Mouse (Mus musculus) activated CD4-positive, CD25-positive, alpha-beta regulatory T cell, adult 4 months (primary cell): ENCODE measurements at regions not wholly inside any gene's neighbourhood (a gene's known extent, or its start where the extent isn't known, plus 50 kb on each side); places are given as distances from the start of the nearest gene placed in this dataset.
A peak's percentile ranks its signal among the peaks of the same experiment; 100 is the strongest.

ENCODE experiments used
- ATAC-seq: one replicate; pipeline ENCODE4 v1.8.0; 2017

DNA sequence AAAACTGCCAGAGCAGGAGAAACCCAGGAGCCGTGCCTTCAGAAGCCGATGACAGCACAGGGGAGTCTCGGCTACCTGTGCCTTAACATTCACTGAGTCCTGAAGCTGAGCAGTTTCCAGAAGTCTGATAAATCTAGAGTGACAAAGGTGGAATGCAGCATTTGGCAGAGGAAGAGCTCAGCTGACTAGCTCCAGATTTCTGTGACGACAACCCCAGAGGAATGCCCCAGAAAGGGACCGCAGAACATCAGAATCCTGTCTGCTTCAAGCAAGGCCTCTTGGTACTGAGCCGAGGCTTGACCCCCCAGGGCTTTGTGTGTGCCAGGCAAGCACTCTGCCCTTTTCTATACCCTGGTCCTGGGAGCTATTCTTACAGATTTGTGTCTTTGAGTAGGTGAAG lies 119.0 kb upstream of the Irf2bp2 start:
- no peak for ATAC-seq

DNA sequence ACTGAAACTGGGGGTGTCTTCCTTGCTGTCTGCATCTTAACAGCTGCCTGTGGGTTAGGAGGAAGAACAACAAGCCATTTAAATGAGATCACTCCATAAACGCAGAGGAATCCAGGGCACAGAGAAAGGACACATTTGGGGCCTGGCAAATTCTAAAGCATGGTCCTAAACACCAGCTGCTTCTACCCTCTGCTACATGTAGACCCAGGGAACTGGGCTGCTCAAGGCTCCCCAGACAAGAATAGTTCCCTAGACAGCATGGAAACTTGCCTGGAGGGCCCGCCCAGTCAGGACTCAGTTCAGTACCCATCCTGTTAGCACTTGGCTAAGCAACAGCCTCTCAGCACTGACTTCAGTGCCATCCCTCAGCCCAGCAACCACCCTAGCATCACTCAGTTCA lies 115.2 kb upstream of the Irf2bp2 start:
- no peak for ATAC-seq

DNA sequence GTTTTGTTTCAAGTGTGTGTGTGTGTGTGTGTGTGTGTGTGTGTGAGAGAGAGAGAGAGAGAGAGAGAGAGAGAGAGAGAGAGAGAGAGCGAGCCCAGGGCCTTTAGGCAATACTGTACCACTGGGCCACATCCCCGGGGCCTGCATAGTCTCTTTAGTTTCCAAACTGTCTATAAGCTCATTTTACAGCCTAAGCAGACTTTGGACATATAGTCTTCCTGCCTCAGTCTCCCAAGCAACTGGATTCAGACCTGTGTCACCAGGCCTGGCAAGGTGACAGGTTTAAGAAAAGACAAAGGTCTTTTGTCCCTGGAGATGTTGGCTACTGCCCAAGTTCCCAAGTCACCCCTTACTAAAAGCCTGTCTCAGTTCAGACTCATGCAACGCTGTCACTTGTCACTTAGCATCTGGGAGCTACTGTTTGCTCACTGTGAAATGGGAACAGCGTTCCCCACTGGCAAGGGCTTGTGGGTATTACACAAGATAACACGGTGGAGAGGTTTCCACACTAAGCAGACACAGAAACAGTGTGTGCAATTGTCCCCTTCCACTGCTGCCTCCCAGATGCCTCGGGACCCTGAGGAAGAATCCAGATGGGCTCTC lies 113.6 kb upstream of the Irf2bp2 start:
- ATAC-seq: no peak

DNA sequence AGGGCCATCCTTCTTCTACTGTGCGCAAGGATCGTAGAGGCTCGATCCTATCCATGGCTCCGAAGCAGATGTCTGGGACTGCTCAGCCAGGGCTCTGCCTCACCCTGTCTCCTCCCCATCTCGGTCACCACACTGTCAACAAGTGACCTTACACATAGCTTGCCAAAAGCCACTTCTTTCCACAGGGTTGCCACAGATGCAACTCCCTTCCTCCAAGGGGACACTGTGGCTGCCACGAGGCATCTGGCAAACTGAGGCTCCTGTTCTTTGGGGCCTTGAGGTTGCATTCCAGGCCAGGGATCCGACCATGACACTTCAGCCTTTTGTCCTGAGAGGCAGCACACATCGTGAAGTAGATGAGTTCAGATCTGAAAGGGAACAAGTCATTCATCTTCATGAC lies 112.5 kb upstream of the Irf2bp2 start:
- ATAC-seq: no peak

DNA sequence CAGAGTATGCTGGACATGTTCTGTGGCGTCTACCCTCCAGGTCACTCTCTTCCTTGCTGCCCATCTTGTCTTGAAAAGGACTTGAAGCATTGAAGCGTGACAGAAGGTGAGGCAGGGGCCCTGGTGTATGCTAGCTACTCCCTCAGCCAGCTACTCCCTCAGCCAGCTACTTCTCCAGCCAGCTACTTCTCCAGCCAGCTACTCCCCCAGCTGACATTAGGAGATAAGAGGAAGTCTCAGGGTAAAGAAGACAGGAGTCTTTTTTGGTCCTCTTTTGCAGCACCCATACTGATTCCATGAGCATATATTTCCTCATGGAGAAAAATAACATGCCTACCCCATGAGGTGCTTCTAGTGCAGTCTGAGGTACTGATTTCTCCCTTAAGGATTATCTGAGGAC lies 111.6 kb upstream of the Irf2bp2 start:
- no peak for ATAC-seq

DNA sequence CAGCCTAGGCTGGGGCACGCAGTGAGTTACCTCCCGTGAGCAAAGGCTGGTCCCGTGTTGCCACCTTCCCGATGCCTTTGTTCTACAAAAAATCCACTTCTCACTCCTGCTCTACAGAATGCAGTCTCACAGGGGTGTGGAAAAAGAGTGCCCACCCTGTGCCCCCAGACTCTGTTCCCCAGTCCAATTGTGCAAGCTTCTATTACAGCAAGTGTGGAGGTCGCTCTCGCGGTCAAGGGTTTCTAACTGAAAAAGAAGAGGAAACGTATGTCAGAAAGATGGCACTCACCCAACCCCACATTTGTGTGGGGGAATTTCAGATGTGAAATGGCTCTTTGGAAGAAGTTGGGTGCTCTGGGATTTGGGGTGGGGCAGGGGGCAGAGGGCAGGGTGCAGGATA lies 110.9 kb upstream of the Irf2bp2 start:
- no peak for ATAC-seq

DNA sequence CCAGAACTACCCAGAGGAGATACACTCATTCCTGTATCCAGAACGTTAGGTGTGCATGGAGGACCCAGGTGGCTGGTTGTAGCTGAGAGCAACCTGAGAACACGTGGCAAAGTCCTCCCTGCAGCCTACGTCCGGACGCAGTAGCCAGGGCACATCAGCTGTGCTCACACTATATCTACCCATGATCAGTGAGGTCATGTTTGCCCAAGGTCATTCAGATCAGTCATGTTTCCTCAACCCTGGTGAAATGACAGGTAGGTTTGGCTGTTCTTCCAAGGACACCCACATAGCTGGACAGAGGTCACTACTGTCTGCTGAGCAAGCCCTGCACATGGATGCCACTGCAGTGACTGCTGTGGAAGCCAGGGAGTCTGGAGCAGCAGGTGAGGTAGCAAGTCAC lies 109.8 kb upstream of the Irf2bp2 start:
- ATAC-seq: no peak

DNA sequence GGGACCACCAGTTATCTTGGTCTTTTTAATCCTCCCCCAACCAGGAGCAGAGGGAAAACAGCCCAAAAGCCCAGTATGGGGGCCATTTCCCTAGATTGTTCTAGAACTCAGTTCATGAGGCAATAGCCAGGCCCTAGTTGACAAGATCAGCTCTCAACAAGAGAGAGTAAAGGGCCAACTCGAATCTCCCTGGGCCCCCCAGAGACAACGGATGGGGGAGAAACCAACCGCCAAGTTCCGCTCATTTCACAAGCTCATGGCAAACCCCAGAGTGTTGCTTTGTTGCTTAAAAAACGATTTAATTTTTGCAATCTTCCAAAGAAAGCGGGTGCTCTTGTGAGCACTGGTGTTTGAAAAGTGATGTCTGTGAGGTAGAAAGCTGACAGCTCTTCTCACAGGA lies 108.5 kb upstream of the Irf2bp2 start:
- ATAC-seq: no peak

DNA sequence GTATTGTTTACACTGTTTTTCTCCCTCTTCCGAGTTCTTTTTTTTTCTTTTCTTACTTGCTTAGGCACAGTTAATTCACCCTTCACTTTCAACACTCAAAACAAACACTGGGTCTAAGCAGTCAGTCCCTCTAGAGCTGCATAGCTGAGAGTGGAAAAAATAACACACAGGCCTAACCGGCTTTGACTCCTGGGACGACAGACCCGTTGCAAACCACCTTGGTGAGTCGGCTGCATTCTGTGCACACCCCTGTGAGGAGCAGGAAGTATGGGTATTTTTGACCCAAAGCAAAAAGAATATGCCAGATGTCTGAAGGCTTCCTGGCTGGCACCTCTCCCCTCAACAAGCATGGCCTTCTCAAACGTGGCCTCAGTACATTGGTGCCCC lies 105.6 kb upstream of the Irf2bp2 start:
- ATAC-seq: peak; percentile 36

DNA sequence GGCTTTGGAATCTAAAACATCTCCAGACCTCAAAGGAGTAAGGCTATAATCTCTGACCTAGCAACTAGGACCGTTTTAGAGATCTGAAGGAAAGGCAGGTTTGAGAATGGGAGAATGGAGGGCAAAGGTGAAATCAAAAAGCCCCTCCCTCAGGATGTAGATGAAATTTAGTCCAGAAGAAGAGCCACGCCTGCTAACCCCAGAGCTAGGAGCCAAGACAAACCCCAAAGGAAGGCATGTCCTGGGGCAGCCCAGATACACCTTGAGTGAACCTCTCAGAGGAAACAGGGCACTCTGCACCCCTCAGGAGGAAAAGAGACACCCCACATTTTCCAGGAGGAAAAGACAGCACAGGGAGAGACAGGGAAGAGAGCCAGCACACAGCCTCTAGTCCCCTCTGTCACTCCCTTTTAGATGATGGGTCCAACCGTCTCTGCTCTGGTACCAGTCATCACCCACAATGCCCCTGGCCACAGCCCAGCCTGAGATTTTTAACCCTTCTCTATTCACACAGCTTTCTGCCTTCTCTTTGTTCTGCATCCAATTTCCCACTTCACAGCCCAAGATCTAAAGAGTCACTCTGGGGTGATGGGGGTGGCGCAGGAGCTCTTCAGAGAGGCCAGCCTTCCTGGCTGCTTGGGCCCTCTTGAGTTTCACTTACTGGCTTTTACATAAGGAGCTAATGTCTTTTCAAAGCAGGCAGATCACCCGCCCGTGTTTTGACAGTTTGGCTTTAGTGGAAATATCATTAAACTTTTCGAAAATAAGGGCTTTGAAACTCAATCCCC lies 105.0 kb upstream of the Irf2bp2 start:
- ATAC-seq: peak; percentile 46

DNA sequence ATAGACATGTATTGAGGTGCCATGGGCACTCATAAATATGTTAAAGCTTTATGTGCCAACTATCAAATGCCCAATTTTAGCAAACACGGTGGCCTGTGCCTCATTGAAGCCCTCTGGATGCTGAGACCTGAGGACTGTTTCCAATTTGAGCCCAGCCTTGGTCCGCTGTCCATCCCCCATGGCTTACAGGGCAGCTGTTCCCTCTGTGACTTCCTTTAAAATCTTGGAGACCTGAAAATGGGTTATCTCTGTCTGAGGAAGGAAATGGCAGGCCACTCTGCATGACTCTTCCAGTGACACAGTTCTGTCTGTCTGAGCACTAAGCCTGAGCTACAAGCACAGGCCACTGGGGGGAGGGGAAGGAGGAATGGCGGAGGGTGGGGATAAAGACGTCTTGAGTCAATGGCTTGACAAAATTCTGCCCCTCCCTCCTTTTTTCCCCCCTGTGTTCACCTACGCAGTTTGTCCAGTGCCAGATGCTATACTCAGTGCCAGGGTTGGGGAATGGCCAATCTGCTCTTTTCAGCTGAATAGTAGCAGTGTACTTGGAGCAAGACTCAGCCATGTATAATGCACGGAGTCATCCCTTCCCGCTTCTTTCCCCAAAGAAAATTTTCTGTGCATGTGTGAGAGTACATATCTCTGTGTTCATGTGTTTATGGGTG lies 102.7 kb upstream of the Irf2bp2 start:
- ATAC-seq: no peak

DNA sequence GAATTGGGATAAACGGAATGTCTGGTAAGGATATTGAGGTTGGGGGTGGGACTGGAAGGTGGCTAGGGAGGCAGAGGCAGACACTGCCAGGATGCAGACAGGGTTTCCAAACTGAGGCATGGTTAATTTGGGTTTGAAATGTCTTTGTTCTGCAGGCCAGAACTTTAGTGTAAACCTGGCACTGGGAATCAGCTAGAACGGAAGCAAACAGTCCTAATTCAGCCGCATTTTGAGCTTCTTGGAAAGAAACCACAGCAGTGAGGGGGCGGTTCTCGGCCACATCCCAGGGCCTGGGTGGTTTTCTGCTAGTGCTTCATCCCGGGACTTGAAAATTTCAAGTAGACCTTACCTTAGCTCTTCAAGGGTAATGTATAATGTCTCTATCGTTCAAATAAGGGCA lies 100.6 kb upstream of the Irf2bp2 start:
- no peak for ATAC-seq

DNA sequence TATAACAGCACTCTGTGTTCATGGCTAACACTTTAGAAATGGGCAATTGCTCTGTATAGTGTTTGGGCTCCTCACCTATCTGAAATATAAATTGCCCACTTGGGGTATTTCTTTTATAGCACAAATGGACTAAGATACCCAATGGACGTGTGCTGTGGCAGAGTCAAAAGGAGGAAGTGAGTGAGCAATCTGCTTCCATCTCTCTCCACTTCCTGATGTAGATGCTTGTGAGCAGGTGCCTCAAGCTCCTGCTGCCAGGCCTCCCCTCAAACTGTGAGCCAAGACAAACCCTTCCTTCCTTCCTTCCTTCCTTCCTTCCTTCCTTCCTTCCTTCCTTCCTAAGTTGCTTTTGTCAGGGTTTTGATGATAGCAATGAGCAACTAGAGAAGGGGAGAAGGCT lies 99.9 kb upstream of the Irf2bp2 start:
- ATAC-seq: no peak

DNA sequence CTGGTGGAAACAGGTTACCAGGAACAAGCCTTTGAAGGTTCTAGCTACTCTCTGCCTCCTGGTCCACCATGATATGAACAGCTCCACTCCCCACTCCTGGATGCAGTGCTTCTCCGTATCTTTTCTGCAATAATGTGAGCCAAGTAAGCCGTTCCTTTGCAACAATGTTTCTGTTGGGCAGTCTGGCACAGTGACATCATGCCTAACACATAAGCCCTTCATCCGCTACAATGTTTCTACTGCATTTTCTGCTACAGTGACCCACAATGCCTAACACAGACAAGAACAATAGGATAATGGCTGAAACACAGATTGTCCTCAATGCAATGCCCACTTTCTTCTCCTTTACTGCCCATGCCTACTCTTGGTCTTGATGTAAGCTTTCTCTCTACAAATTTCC lies 98.9 kb upstream of the Irf2bp2 start:
- ATAC-seq: no peak

DNA sequence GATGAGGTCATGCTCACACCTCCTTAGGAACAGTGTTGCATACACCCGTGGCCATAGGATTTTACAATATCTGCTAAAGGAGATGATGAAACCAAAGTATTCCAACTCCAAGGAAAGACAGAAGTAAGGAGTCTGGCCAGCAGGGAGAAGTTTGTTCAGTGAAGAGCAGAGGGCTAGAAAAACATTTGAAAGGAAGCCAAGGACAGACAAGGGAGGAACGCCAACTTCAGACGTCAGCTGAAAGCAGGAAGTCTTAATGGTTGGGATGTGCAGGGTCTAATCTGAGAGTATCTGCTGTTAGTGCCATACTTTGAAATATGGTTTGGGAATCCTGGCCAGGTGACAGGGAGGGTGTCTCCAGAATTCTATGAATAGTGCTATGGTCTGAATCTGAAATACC lies 98.5 kb upstream of the Irf2bp2 start:
- ATAC-seq: no peak

DNA sequence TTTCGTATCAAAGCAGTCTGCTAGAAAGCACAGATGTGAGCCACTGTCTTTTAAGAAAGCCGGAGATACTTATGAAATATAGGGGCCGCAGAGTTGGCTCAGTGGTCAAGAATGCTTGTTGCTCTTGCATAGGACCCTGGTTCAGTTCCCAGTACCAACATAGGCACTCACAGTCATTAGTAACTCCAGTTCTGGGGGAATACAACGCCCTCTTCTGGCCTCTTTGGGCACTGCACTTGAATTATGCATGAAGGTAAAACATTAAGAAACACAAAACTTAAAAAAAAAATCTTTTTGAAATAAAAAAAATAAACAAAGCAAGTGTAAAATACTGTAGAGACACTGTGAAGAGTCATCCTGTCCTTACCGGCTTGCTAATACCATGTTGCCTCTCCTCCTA lies 94.7 kb upstream of the Irf2bp2 start:
- ATAC-seq: no peak

DNA sequence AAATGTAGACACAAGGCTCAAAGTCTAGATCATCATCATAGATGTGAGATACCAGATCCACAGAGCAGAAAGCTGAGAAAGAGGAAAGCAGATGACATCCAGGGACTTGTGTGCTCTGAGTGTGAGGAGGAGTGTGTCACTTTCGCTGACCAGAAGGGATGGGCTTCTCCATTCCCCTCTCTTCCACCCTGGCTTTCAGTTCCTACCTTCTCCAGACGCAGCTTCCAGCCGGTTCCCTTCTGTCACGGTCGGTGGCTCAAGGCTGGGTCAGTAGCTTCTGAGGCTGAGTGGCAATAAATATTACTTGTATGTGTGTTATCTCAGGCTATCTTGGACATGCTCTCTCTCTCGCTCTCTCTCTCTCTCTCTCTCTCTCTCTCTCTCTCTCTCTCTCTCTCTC lies 94.2 kb upstream of the Irf2bp2 start:
- ATAC-seq: no peak

DNA sequence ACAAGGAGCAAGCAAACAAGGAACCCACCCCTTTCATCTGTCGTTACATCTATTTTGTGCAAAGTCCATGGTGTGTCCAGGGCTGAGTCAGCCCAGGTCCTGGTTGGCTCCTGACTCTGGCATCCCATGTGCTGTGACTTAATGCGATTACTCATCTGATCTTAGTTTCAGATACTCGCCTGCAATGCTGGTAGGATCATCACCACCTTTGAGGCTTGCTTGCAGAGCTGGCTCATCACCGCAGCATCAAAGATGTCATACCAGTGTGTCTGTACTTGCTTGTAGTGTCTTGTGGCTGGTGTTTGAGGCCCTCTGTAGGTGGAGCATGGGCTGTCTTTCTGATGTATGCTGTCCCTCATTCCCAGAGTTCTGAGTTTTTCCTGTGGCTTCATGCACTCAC lies 93.0 kb upstream of the Irf2bp2 start:
- no peak for ATAC-seq

DNA sequence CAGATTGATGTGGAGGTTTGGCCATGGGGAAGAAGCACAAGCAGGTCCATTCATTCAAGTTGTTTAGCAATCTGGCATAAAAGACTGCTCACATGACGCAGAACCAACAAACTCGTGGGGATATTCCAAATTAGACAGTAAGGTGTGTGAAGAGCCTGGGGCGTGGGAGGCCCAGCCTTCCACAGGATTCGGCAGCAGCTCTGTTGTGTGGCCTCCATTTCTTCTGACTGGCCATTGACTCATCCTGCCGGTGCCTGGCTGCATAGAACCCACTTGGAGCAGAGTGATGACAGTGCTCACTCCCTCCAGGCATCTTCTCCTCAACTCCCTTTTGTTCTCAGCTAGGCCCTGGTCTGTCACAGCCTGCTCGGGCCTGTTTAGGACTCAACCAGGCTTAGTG lies 91.6 kb upstream of the Irf2bp2 start:
- no peak for ATAC-seq

DNA sequence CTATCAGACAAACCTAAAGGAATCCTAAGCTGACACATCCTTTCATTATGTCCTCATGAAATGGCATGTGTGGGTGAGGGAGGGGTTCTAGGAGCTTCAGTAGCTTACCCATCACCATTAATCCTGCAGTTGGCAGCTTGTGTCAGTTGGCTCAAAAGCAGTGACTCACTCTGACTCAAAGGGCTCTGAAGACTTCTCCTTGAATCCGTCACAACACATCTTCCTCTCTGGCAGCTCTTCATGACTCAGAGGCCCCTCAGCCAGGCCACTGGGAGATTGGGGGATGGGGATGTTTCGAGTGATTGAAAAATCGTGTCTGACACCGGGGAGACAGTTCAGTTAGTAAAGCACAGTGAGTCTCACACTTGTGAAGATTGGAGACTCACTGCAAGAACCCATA lies 90.2 kb upstream of the Irf2bp2 start:
- no peak for ATAC-seq

DNA sequence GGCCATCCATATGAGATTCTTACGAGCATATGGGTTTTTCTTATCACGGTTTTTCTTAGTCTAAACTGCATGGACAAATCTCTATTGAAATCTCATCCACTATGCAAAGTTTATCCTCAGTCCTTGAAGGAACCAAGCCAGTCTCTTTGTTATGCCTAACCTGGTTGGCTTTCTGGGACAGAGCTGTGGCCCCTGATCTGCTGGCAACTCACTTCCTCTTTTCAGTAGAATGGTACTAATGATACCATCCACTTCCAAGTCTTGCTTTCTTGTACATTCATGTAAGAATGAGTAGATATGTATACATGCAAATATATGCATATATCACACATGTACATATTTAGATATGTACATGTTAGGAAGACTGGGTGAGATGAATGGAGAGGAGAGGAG lies 89.8 kb upstream of the Irf2bp2 start:
- no peak for ATAC-seq

DNA sequence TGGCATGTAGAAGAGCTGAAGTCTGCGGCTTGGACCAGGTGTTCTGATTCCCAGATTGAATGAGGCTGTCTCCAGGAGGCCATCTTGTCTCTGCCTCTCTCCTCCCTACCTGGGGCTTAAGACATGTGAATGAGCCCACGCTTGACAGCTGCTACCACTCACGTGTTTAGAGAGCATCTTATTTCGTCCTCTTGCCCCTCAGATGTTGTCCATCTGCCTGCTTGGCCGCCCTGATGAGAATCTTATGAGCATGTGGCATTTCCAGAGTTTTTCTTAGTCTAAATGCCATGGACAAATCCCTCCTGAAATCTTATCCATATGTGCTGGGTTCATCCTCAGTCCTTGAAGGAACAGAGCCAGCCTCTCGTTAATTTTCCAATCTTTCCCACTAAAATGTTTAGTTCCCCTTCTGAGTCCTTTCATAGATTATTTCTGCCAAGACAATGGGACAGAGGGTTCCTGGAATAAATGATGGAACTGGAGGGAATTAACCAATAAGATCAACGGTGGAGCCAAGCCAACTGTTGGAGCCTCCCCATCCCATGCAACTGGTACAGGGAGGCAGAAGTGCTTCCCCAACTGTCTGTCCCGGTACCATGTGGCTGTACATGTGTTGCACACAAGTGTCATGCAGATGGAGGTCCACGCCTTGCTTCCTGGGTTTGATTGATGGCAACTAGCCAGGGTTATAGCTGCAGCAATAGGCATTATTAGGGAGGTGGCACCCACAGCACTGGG lies 89.2 kb upstream of the Irf2bp2 start:
- no peak for ATAC-seq

DNA sequence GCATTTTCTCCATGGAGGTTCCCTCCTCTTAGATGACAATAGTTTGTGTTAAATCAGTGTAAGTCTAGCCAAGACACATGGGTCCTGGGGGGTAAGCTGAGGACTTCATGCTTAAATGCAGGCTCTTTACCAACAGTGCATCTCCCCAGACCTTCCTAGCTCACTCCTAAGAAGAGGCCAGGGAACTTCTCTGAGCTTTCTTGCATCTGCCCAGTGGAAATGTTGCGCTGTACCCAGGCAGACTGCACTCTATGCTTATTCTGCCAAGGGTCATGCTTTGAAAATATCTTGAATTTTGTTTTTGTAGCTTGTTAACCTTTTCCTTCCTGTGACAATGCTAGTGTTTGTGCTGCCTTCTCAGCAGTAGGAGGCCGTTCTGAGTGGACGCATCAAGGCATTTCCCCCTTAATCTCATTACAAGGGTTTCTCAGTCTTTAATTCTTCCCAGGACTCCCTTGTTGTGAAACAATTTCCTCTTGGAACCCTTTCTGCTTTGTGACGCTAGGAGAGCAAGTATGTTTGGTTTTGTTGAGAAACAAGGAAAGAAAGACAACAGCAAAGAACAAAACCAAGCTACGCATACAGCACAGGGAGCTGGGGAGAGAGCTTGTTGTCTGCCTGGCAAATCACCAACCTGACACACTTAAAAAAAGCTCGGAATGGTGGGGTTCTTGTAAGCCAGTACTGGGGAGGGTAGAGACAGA lies 88.3 kb upstream of the Irf2bp2 start:
- no peak for ATAC-seq
